Mouse (Mus musculus) forebrain, embryonic 14.5 days (tissue): ENCODE data around the gene Mdh2. TPM values are rescaled to one million over a fixed set of nuclear protein-coding genes. Genes with fewer than 3 reads are reported as not detected.

Experiments
- ATAC-seq: fragments of 200-750 bp; cut with Nextera tagmentation; 2 replicates; pipeline ENCODE4 v1.8.0; 2017; ENCODE audit warnings: mild to moderate bottlenecking, moderate library complexity
- DNase-seq: peaks from one replicate; pipeline ENCODE4 v3.0.0-alpha.2; 2015; ENCODE audit warnings: low spot score
- H3K27ac ChIP-seq: fragments of 300-500 bp; sonication (generic); 2 replicates; pipeline ENCODE4 v1.5.1; 2014; ENCODE audit warnings: low read depth, mild to moderate bottlenecking, control low read depth, low read length, moderate library complexity
- H3K27me3 ChIP-seq: fragments of 300-500 bp; sonication (generic); replicated peaks from 2 replicates; pipeline ENCODE4 v1.6.1; 2014; ENCODE audit warnings: low read length, control low read depth, mixed read lengths; ENCODE audit not compliant: control insufficient read depth, insufficient read depth
- H3K36me3 ChIP-seq: fragments of 300-500 bp; sonication (generic); 2 replicates; pipeline ENCODE4 v1.6.1; 2014; ENCODE audit warnings: low read length, control low read depth; ENCODE audit not compliant: control insufficient read depth, insufficient read depth
- H3K4me1 ChIP-seq: fragments of 300-500 bp; sonication (generic); 2 replicates; pipeline ENCODE4 v1.6.1; 2014; ENCODE audit warnings: antibody characterized with exemption, low read length, control low read depth; ENCODE audit not compliant: control insufficient read depth, insufficient read depth
- H3K4me2 ChIP-seq: fragments of 300-500 bp; sonication (generic); 2 replicates; pipeline ENCODE4 v1.6.1; 2014; ENCODE audit warnings: mild to moderate bottlenecking, control low read depth, low read length
- H3K4me3 ChIP-seq: fragments of 300-500 bp; sonication (generic); 2 replicates; pipeline ENCODE4 v1.5.1; 2014; ENCODE audit warnings: low read depth, low read length, control low read depth
- H3K9ac ChIP-seq: fragments of 300-500 bp; sonication (generic); 2 replicates; pipeline ENCODE4 v1.6.1; 2014; ENCODE audit warnings: mild to moderate bottlenecking, low read length, control low read depth, moderate library complexity
- H3K9me3 ChIP-seq: fragments of 300-500 bp; sonication (generic); replicated peaks from 2 replicates; pipeline ENCODE4 v1.6.1; 2016; ENCODE audit warnings: low read length, control low read depth, mixed read lengths; ENCODE audit not compliant: control insufficient read depth
- WGBS: fragments of 180-500 bp; shearing (Covaris S2); extraction: QIAGEN DNeasy Blood & Tissue Kit; methylation state at CpG from one replicate; pipeline ENCODE4 v1.1.7; 2014; 5-methylcytosine and 5-hydroxymethylcytosine counted together
- polyA plus RNA-seq: library from polyadenylated mRNA; unstranded; fragments of >200 nt; fragmentation: Nextera tagmentation; extraction: Ambion mirVana; gene quantifications from 2 replicates; pipeline ENCODE4 v1.2.1, GENCODE M21; 2014

The Mdh2 gene
- polyA plus RNA-seq, 1 experiment from 2014 or later: 590 TPM

GRCm38 (mm10) chr5:135793996-135794858, 15.9 kb downstream of the Mdh2 start:
- H3K4me3 ChIP-seq: no peak overlapping the region
- WGBS: 10% methylated on average over 20 of the region's 20 CpGs

DNA sequence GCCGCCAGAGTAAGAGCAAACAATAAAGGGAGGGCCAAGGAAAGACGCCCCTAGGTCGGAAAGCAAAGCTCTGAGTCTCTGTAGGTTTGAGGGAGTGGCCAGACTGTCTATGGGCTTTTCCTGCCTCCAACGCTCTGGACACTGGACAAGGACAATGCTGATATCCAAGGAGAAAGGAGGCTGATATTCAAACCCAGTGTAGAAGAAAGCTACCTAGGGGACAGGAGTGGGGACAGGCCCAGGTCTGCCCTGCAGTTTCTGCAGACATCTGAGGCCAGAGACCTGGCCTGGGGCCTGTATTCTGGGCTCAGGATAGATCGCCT, 16.5 kb downstream of the Mdh2 start:
- Histone ChIP-seq H3K4me2 (peak overlapping the region; percentile 35), H3K27ac (peak overlapping the region; percentile 49), H3K9me3 (no peaks in the 10 kb centered on the region), H3K4me1 (no peaks in the 10 kb centered on the region), H3K9ac (peak overlapping the region; percentile 9; the same call in 1 of the 2 replicates), H3K27me3 (no peaks in the 10 kb centered on the region), H3K4me3 (no peak overlapping the region), H3K36me3 (peaks cover 24% of the 10 kb centered on the region)
- no peak for ATAC-seq
- no peak for DNase-seq
- 8% methylated on average over 5 of the region's 5 CpGs for WGBS

More at GRCm38 (mm10) chr5:135793996-135794858, 15.9 kb downstream of the Mdh2 start:
- H3K9ac ChIP-seq: peak overlapping the region; percentile 18; the same call in 1 of the 2 replicates
- peaks cover 30% of the 10 kb centered on the region for H3K36me3 ChIP-seq
- H3K27ac ChIP-seq: peak overlapping the region; percentile 49
- no peaks in the 10 kb centered on the region for H3K4me1 ChIP-seq
- H3K9me3 ChIP-seq: no peaks in the 10 kb centered on the region
- peak; percentile 90 for ATAC-seq
- H3K27me3 ChIP-seq: no peaks in the 10 kb centered on the region
- peak; percentile 88 for DNase-seq
- H3K4me2 ChIP-seq: peak overlapping the region; percentile 35

- Histone ChIP-seq H3K9me3 (no peaks in the 10 kb centered on the region), H3K4me3 (no peak overlapping the region), H3K27ac (no peak overlapping the region), H3K27me3 (no peaks in the 10 kb centered on the region), H3K4me2 (no peak overlapping the region), H3K9ac (no peak overlapping the region), H3K4me1 (no peaks in the 10 kb centered on the region), H3K36me3 (no peaks in the 10 kb centered on the region)
- DNase-seq: no peak
- ATAC-seq: no peak
- WGBS: 45% methylated on average over 4 of the region's 4 CpGs
Measured at GRCm38 (mm10) chr5:135799746-135800145, 21.5 kb downstream of the Mdh2 start.

DNA sequence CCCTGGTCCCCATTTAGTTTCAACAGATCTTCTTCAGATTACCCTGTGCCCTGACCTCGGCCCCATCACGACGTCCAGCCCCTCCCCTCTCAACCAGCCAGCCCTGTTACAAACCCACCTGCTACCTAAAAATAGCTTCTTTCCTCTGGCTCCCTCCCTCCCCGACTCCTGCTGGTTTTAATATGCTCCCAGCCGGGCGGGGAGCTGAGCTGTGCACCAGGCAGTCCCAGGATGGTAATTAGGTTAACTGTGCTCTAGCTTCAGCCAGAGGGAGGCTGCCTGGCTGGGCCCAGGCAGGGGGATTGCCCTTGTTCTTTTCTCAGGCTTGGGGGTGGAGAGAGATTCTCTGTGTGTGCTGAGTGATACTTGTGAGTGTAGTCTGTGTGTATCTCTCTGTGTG, 22.6 kb downstream of the Mdh2 start:
- H3K9me3 ChIP-seq: no peaks in the 10 kb centered on the region
- no peak for DNase-seq
- H3K36me3 ChIP-seq: no peaks in the 10 kb centered on the region
- H3K4me3 ChIP-seq: no peak overlapping the region
- no peak overlapping the region for H3K9ac ChIP-seq
- no peak overlapping the region for H3K4me2 ChIP-seq
- no peaks in the 10 kb centered on the region for H3K27me3 ChIP-seq
- H3K4me1 ChIP-seq: no peaks in the 10 kb centered on the region
- H3K27ac ChIP-seq: no peak overlapping the region
- peak; percentile 34; the same call in 1 of the 2 replicates for ATAC-seq
- WGBS: 0% methylated on average over 6 of the region's 6 CpGs

- no peak for DNase-seq
- Histone ChIP-seq H3K4me2 (no peak overlapping the region), H3K27me3 (no peaks in the 10 kb centered on the region), H3K4me1 (peaks cover 2% of the 10 kb centered on the region; the same call in 1 of the 2 replicates), H3K27ac (no peak overlapping the region), H3K9ac (no peak overlapping the region), H3K36me3 (no peaks in the 10 kb centered on the region), H3K4me3 (no peak overlapping the region), H3K9me3 (no peaks in the 10 kb centered on the region)
- no peak for ATAC-seq
- 90% methylated on average over 8 of the region's 8 CpGs for WGBS
Measured at GRCm38 (mm10) chr5:135802641-135803040, 24.4 kb downstream of the Mdh2 start.

- ATAC-seq: no peak
- Histone ChIP-seq H3K9me3 (no peaks in the 10 kb centered on the region), H3K4me1 (peaks cover 5% of the 10 kb centered on the region; the same call in 1 of the 2 replicates), H3K36me3 (no peaks in the 10 kb centered on the region), H3K9ac (no peak overlapping the region), H3K27me3 (no peaks in the 10 kb centered on the region), H3K27ac (no peak overlapping the region), H3K4me3 (no peak overlapping the region), H3K4me2 (no peak overlapping the region)
- 67% methylated on average over 4 of the region's 4 CpGs for WGBS
- DNase-seq: no peak
Measured at GRCm38 (mm10) chr5:135803135-135803534, 24.9 kb downstream of the Mdh2 start.

GRCm38 (mm10) chr5:135803676-135804075, 25.4 kb downstream of the Mdh2 start:
- no peak overlapping the region for H3K9ac ChIP-seq
- no peak overlapping the region for H3K4me3 ChIP-seq
- H3K9me3 ChIP-seq: no peaks in the 10 kb centered on the region
- DNase-seq (no peak), ATAC-seq (no peak)
- 94% methylated on average over 4 of the region's 4 CpGs for WGBS
- H3K27ac ChIP-seq: no peak overlapping the region
- H3K4me1 ChIP-seq: peaks cover 7% of the 10 kb centered on the region; the same call in 1 of the 2 replicates
- no peaks in the 10 kb centered on the region for H3K36me3 ChIP-seq
- no peaks in the 10 kb centered on the region for H3K27me3 ChIP-seq
- no peak overlapping the region for H3K4me2 ChIP-seq

- no peak for DNase-seq
- Histone ChIP-seq H3K36me3 (no peaks in the 10 kb centered on the region), H3K9me3 (no peaks in the 10 kb centered on the region), H3K4me3 (no peak overlapping the region), H3K9ac (no peak overlapping the region), H3K27me3 (no peaks in the 10 kb centered on the region), H3K27ac (no peak overlapping the region), H3K4me2 (no peak overlapping the region), H3K4me1 (peaks cover 7% of the 10 kb centered on the region; the same call in 1 of the 2 replicates)
- no peak for ATAC-seq
- WGBS: 78% methylated on average over 2 of the region's 2 CpGs
Measured at GRCm38 (mm10) chr5:135804735-135805134, 26.5 kb downstream of the Mdh2 start.
